Mouse (Mus musculus): Measurements from ENCODE around the gene Recql5. TPM values are rescaled to one million over a fixed set of nuclear protein-coding genes. Genes with fewer than 3 reads are reported as not detected.

Gene Recql5
- total RNA-seq, 2 experiments from 2014 or later: 17.1 to 20.9 TPM

Other genes with a start within 250 kb of the Recql5 start
- gene Grb2, start 224.9 kb downstream of the Recql5 start, total RNA-seq (2021): 100 to 1,000 TPM; 183 to 193 TPM
- gene Tmem94, start 168.0 kb downstream of the Recql5 start, total RNA-seq (2021): 10 to 100 TPM; 37.7 to 40.0 TPM
- gene Caskin2, start 119.8 kb downstream of the Recql5 start, total RNA-seq (2021): 10 to 100 TPM; 15.7 to 17.7 TPM
- gene Tsen54, start 118.8 kb downstream of the Recql5 start, total RNA-seq (2021): 10 to 100 TPM; 13.9 to 14.2 TPM
- gene Llgl2, start 109.4 kb downstream of the Recql5 start, total RNA-seq (2021): 1 to 10 TPM in 1 of 2 experiments, under 1 TPM in 1; 0.63 to 1.6 TPM
- under 1 TPM; 0.17 to 0.93 TPM for gene Myo15b, start 75.1 kb downstream of the Recql5 start, total RNA-seq (2021)
- gene Smim5, start 33.5 kb downstream of the Recql5 start, total RNA-seq (2021): under 1 TPM in 1 of 2 experiments, not detected in 1; 0.41 TPM
- gene Smim6, start 21.5 kb downstream of the Recql5 start, total RNA-seq (2021): not detected
- 10 to 100 TPM; 55.3 to 60.9 TPM for gene Sap30bp, start 195 bp downstream of the Recql5 start, total RNA-seq (2021)
- 1 to 10 TPM; 4.7 to 4.8 TPM for gene Itgb4, start 41.2 kb upstream of the Recql5 start, total RNA-seq (2021)
- 10 to 100 TPM; 25.6 to 28.1 TPM for gene Galk1, start 79.2 kb upstream of the Recql5 start, total RNA-seq (2021)
- gene H3f3b, start 94.5 kb upstream of the Recql5 start, total RNA-seq (2021): 100 to 1,000 TPM; 320 to 336 TPM
- 10 to 100 TPM; 24.8 to 25.8 TPM for gene Unk, start 96.8 kb upstream of the Recql5 start, total RNA-seq (2021)
- 1 to 10 TPM in 1 of 2 experiments, under 1 TPM in 1; 0.63 to 1.2 TPM for gene Unc13d, start 144.5 kb upstream of the Recql5 start, total RNA-seq (2021)
- 100 to 1,000 TPM; 229 to 234 TPM for gene Wbp2, start 153.5 kb upstream of the Recql5 start, total RNA-seq (2021)
- gene Trim47, start 193.7 kb upstream of the Recql5 start, total RNA-seq (2021): 1 to 10 TPM; 6.2 to 7.9 TPM
- gene Trim65, start 197.7 kb upstream of the Recql5 start, total RNA-seq (2021): 1 to 10 TPM; 6.2 to 6.6 TPM
- 10 to 100 TPM; 52.2 to 54.6 TPM for gene Mrpl38, start 205.4 kb upstream of the Recql5 start, total RNA-seq (2021)
- gene Fbf1, start 234.7 kb upstream of the Recql5 start, total RNA-seq (2021): 100 to 1,000 TPM in 1 of 2 experiments, 10 to 100 TPM in 1; 96.2 to 100 TPM